Mouse (Mus musculus): Measurements from ENCODE around the gene Asic3. TPM values are rescaled to one million over a fixed set of nuclear protein-coding genes. Genes with fewer than 3 reads are reported as not detected.

Asic3 gene
- total RNA-seq (2021): not detected
- long read RNA-seq, experiment 1: 0 reads
- long read RNA-seq, experiment 2: 0 reads

GRCm38 (mm10) chr5:24413042-24413693 lies at the start of gene Asic3:
TSS of gene Asic3 (plus strand) at chr5:24413392.
- intact Hi-C loops (cut with DNase I): no loop called here
- DNase-seq (ENCODE audit: low spot score in 2 of 2): no peak

GRCm38 (mm10) chr5:24363467-24363866 lies 49.7 kb upstream of the Asic3 start:
- intact Hi-C loops (cut with DNase I): no loop called here
- no peak for DNase-seq (ENCODE audit: low spot score in 2 of 2)

GRCm38 (mm10) chr5:24364061-24364460 lies 49.1 kb upstream of the Asic3 start:
- intact Hi-C loops (cut with DNase I): no loop called here
- DNase-seq (ENCODE audit: low spot score in 2 of 2): no peak

DNA sequence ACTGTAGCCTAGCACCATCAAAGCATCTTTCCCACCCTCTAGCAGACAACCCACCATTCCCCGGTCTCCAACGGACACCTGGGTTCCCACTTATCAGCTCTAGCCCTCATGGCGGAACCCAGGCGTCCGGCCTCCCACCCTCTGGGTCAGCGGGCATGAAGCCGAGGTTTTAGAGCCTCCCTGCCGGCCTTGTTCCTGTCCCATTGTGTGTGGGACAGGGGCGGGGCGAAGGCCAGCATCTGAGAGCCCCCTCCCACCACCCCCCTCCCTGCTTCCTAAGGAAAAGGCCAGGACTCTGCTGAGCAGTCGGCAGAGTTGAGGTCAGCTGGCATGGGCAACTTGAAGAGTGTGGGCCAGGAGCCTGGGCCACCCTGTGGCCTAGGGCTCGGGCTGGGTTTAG lies 48.7 kb upstream of the Asic3 start, which contains the start of gene Nos3:
TSS of gene Nos3 (plus strand) at position 303 of the 400 bp plus-strand sequence.
- intact Hi-C loops (cut with DNase I): no loop called here
- DNase-seq (ENCODE audit: low spot score in 2 of 2): no peak

GRCm38 (mm10) chr5:24364963-24365362 lies 48.2 kb upstream of the Asic3 start:
- no peak for DNase-seq (ENCODE audit: low spot score in 2 of 2)
- intact Hi-C loops (cut with DNase I): no loop called here

- intact Hi-C loops (cut with DNase I): no loop called here
- no peak for DNase-seq (ENCODE audit: low spot score in 2 of 2)
Observed at GRCm38 (mm10) chr5:24365528-24365927, 47.7 kb upstream of the Asic3 start.

DNA sequence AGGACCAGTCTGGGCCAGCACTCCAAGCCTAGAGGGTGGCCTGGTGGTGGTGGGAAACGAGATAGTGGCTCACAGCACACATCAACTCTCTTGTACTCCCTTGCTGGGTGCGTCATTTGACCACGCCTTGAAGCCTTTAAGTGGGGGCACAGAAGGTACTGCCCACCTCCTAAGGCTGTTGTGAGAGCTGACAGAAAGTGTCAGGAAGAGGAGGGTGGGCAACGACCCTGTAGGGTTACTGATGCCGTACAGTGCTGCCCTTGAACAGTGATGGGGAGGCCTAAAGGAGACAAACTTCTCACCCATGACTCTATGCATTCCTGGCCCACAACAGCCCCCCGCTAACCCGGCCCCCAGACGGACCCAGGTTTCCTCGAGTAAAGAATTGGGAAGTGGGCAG lies 46.8 kb upstream of the Asic3 start:
- intact Hi-C loops (cut with DNase I): no loop called here
- no peak for DNase-seq (ENCODE audit: low spot score in 2 of 2)

GRCm38 (mm10) chr5:24369767-24370166 lies 43.4 kb upstream of the Asic3 start:
- intact Hi-C loops (cut with DNase I): no loop called here

GRCm38 (mm10) chr5:24373807-24374206 lies 39.4 kb upstream of the Asic3 start:
- intact Hi-C loops (cut with DNase I): no loop called here
- DNase-seq (ENCODE audit: low spot score in 2 of 2): no peak

More at GRCm38 (mm10) chr5:24369767-24370166, 43.4 kb upstream of the Asic3 start:
- no peak for DNase-seq (ENCODE audit: low spot score in 2 of 2)

- DNase-seq (ENCODE audit: low spot score in 2 of 2): no peak
- intact Hi-C loops (cut with DNase I): no loop called here
Observed at GRCm38 (mm10) chr5:24374216-24374615, 39.0 kb upstream of the Asic3 start.

- intact Hi-C loops (cut with DNase I): no loop called here
- no peak for DNase-seq (ENCODE audit: low spot score in 2 of 2)
Observed at GRCm38 (mm10) chr5:24374666-24375328, 38.4 kb upstream of the Asic3 start.

DNA sequence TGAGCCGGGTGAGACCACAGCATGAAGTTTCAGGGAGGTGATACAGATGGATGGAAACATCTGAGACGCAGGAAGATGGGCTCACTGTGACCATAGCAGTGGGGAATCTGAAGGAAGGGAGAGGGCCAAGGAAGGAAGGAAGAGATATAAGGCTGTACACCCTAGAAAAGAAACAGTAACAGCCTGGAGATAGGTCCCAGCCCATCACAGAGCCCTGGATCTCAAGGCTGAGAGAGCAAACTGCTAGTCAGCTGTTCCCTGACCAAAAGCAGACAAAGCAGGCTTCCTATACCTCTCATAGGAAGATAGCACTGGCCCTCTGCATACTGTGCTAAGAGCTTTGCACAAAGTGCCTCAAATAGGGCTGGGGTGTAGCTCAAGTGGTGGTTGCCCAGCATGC lies 34.5 kb upstream of the Asic3 start:
- DNase-seq (ENCODE audit: low spot score in 2 of 2): no peak
- intact Hi-C loops (cut with DNase I): no loop called here

DNA sequence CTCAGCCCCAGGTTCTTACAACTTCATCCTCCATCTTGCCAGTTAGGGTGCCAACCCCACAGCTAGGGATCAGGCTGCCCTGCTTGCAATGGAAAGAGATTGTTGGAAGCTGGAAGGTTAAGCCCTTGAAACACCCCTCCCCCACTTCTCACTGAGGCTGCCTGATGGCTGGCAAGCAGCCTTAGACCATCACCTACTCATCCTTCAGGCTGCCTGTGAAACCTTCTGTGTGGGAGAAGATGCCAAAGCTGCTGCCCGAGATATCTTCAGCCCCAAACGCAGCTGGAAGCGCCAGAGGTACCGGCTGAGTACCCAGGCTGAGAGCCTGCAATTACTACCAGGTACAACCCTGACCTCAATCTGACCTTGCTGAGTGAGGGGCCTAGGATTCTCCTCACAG lies 33.7 kb upstream of the Asic3 start:
- DNase-seq (ENCODE audit: low spot score in 2 of 2): no peak
- intact Hi-C loops (cut with DNase I): no loop called here

DNA sequence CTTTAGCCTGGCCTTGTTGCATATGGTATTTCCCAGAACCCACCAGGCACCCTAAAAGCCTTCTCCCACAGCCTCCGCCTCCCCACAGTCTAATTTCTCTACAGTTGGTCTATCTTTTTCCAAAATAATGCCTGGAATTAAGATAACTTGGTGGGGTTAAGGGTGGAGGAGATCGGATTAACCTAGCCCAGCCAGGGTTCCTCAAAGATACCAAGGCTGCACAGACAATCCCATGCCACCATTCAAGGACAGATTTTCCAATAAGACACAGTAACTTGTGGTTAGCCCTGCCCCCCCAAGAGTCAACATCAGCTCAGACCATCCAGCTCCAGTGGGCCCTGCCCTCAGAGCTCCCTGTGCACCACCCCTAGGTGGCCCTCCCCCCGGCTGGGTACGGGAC lies 32.7 kb upstream of the Asic3 start:
- intact Hi-C loops (cut with DNase I): no loop called here
- DNase-seq (ENCODE audit: low spot score in 2 of 2): no peak

GRCm38 (mm10) chr5:24381486-24381885 lies 31.7 kb upstream of the Asic3 start:
- DNase-seq (ENCODE audit: low spot score in 2 of 2): no peak
- intact Hi-C loops (cut with DNase I): no loop called here

- no peak for DNase-seq (ENCODE audit: low spot score in 2 of 2)
- intact Hi-C loops (cut with DNase I): no loop called here
Observed at GRCm38 (mm10) chr5:24381988-24382387, 31.2 kb upstream of the Asic3 start.

DNA sequence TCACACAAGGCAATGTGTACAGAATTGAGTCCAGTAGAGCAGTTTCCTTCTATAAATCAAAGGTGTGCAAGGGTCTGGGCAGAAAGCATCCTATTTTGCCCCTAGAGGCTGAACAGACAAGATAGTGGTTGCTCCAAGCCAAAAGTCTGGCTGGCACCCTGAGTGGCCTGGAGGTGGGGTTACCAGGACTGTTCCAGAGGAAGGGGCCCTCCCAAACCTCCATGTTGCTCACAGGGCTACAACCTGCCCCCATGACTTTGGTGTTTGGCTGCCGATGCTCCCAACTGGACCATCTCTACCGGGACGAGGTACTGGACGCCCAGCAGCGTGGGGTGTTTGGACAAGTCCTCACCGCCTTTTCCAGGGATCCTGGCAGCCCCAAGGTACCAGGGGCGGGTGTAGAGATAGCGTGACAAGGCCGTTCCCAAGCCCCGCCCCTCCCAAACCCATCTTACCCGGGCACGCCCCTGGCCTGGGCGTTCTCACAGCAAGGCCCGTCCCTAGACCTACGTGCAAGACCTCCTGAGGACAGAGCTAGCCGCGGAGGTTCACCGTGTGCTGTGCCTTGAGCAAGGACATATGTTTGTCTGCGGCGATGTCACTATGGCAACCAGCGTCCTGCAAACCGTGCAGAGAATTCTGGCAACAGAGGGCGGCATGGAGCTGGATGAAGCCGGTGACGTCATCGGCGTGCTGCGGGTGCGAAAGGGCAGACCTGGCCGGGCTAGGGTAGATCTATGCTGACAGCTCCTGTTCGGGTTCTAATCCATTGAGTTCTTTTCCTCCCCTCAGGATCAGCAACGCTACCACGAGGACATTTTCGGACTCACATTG lies 29.9 kb upstream of the Asic3 start:
- DNase-seq (ENCODE audit: low spot score in 2 of 2): peak; percentile 92
- intact Hi-C loops (cut with DNase I): no loop called here

DNA sequence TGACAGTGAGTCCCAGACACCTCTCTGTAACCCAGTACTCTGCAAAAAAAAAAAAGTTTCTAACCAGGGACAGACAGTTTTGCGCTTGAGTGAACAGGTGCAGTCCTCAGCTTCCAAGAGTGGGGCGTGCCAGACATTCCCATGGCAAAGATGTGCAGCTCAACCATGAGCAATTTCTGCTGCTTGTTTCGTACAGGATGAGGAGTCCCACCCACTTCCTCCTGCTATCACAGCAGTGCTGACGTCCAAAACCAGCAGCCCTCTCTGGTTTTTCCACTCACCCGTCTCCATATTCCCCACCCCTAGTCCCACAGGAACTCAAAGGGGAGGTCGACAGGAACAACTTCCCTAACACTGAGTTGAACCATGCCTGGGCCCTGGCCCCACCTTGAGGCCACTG lies 28.8 kb upstream of the Asic3 start:
- peak; percentile 43 to 65 for DNase-seq (ENCODE audit: low spot score in 2 of 2)
- intact Hi-C loops (cut with DNase I): no loop called here

GRCm38 (mm10) chr5:24385374-24385773 lies 27.8 kb upstream of the Asic3 start:
- intact Hi-C loops (cut with DNase I): no loop called here
- no peak for DNase-seq (ENCODE audit: low spot score in 2 of 2)

- intact Hi-C loops (cut with DNase I): no loop called here
- DNase-seq (ENCODE audit: low spot score in 2 of 2): no peak
Observed at GRCm38 (mm10) chr5:24385887-24386550, 27.2 kb upstream of the Asic3 start.

Measured in left cerebral cortex, postnatal 14 days (tissue).